Comparison of ENCODE assay signal across 36 mouse cellular contexts in the genomic region with DNA sequence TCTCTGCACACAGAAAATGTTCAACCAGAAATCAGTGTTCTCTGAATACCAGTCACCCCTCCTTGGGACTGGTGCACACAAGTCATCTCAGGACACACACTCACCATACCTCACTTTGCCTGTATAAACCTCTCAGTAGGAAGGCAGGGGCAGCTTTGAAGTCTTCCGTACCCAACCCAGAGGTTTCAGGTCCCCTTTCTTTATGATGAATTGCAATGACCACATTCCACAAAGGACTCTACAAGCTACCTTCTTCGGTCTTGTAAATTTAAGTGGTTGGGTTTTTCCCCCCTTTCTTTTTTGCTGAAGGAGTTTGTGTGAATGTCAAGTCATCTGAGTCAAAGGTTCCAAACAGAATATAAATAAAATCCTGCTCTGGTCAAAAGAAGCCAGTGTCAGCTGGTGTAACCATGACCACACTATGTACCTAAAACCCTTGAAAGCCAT.
"Had no signal": no experiment of that assay in that cellular context is flagged by ENCODE, and none has a peak within 500 bp of the region (broad histone marks: within the 10 kb centered on the region; RNA-seq: fewer than 3 reads in every experiment).

No protein-coding gene starts in this region.

- H3K27ac ChIP-seq: heart, embryonic 10.5 days; heart, embryonic 13.5 days; heart, embryonic 15.5 days; hindbrain, embryonic 10.5 days; hindbrain, embryonic 12.5 days; hindbrain, embryonic 13.5 days; hindbrain, embryonic 14.5 days; hindbrain, embryonic 15.5 days; hindbrain, postnatal 0 days; intestine, embryonic 15.5 days; kidney, embryonic 15.5 days; kidney, postnatal 0 days; layer of hippocampus, adult 2 months; left cerebral cortex, adult 2 months had no signal

- H3K27me3 ChIP-seq: heart, embryonic 12.5 days; heart, embryonic 13.5 days; heart, embryonic 15.5 days; hindbrain, embryonic 12.5 days; hindbrain, embryonic 13.5 days; hindbrain, embryonic 15.5 days; intestine, embryonic 15.5 days; kidney, embryonic 15.5 days had no signal

- H3K4me3 ChIP-seq: heart, embryonic 10.5 days; heart, embryonic 12.5 days; heart, embryonic 13.5 days; heart, embryonic 15.5 days; hindbrain, embryonic 10.5 days; hindbrain, embryonic 12.5 days; hindbrain, embryonic 13.5 days; hindbrain, embryonic 15.5 days; intestine, embryonic 15.5 days; kidney, embryonic 15.5 days; layer of hippocampus, adult 2 months; left cerebral cortex, adult 2 months had no signal

- H3K4me1 ChIP-seq: heart, embryonic 10.5 days; heart, embryonic 12.5 days; heart, embryonic 13.5 days; heart, embryonic 15.5 days; hindbrain, embryonic 10.5 days; hindbrain, embryonic 12.5 days; hindbrain, embryonic 13.5 days; hindbrain, embryonic 15.5 days; intestine, embryonic 15.5 days; kidney, embryonic 15.5 days had no signal

- DNase-seq: heart, postnatal 10 days; heart, postnatal 14 days; heart, postnatal 36 days; heart, postnatal 4 days; kidney, adult 11 months; kidney, adult 18-20 months; kidney, adult 2 months; kidney, adult 8-10 months; kidney, adult 9 months; kidney, postnatal 10 days; kidney, postnatal 14 days; kidney, postnatal 25 days; kidney, postnatal 36 days; kidney, postnatal 4 days; layer of hippocampus, adult 9-11 months; layer of hippocampus, postnatal 36 days had no signal

- ATAC-seq: hindbrain, embryonic 16.5 days; hindbrain, postnatal 0 days; inflammation-experienced regulatory T-cells, adult 6 months; intestine, embryonic 15.5 days; intestine, embryonic 16.5 days; intestine, postnatal 0 days had no signal

- H3K9me3 ChIP-seq: heart, embryonic 10.5 days; heart, embryonic 13.5 days; heart, embryonic 15.5 days; hindbrain, embryonic 10.5 days; hindbrain, embryonic 12.5 days; hindbrain, embryonic 13.5 days; hindbrain, embryonic 15.5 days; intestine, embryonic 15.5 days; kidney, embryonic 15.5 days had no signal

- H3K9ac ChIP-seq: heart, embryonic 12.5 days; heart, embryonic 13.5 days; heart, embryonic 15.5 days; hindbrain, embryonic 12.5 days; hindbrain, embryonic 13.5 days; hindbrain, embryonic 14.5 days; hindbrain, embryonic 15.5 days; intestine, embryonic 15.5 days; kidney, embryonic 15.5 days had no signal

- H3K36me3 ChIP-seq: heart, embryonic 10.5 days; heart, embryonic 12.5 days; heart, embryonic 13.5 days; heart, embryonic 15.5 days; hindbrain, embryonic 10.5 days; hindbrain, embryonic 12.5 days; hindbrain, embryonic 13.5 days; hindbrain, embryonic 15.5 days; intestine, embryonic 15.5 days; kidney, embryonic 15.5 days had no signal

- H3K4me2 ChIP-seq: heart, embryonic 11.5 days; heart, embryonic 12.5 days; heart, embryonic 13.5 days; heart, embryonic 15.5 days; hindbrain, embryonic 12.5 days; hindbrain, embryonic 13.5 days; hindbrain, embryonic 14.5 days; hindbrain, embryonic 15.5 days; intestine, embryonic 15.5 days; kidney, embryonic 15.5 days had no signal
